Mouse (Mus musculus): ENCODE measurements around the gene Smoc2.

Smoc2 gene

GRCm38 (mm10) chr17:14392443-14392842, 113.1 kb downstream of the Smoc2 start:
- DNase-seq (ENCODE audit: low read depth, low spot score): no peak
- H3K36me3 ChIP-seq (ENCODE audit: control insufficient read depth, insufficient read depth, low read length, poor library complexity, severe bottlenecking): no peaks in the 10 kb centered on the region
- no peaks in the 10 kb centered on the region for H3K27me3 ChIP-seq (ENCODE audit: control insufficient read depth, insufficient read depth, low read length, poor library complexity, severe bottlenecking)

DNA sequence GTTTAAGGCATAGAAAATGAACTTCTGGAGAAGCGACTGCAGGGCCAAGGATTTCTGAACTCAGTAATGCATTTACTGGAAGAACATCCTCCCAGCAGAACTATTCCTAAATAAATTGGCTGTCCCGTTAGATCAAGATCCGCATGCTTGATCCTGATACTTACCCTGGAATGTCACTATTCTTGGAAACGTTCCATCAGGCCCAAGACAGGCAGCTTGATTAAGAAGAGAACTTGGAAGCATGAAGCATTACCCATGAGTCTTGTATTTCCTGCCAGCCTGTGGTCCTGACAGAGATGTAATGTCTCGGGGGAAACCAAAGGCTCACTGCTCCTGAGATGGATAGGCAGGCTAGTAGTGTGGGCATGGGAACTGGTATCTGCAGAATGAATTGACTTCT, 115.6 kb downstream of the Smoc2 start:
- Histone ChIP-seq H3K27me3 (ENCODE audit: control insufficient read depth, insufficient read depth, low read length, poor library complexity, severe bottlenecking) (no peaks in the 10 kb centered on the region), H3K36me3 (ENCODE audit: control insufficient read depth, insufficient read depth, low read length, poor library complexity, severe bottlenecking) (no peaks in the 10 kb centered on the region)
- DNase-seq (ENCODE audit: low read depth, low spot score): no peak

GRCm38 (mm10) chr17:14397456-14397855, 118.2 kb downstream of the Smoc2 start:
- Histone ChIP-seq H3K36me3 (ENCODE audit: control insufficient read depth, insufficient read depth, low read length, poor library complexity, severe bottlenecking) (no peaks in the 10 kb centered on the region), H3K27me3 (ENCODE audit: control insufficient read depth, insufficient read depth, low read length, poor library complexity, severe bottlenecking) (no peaks in the 10 kb centered on the region)
- DNase-seq (ENCODE audit: low read depth, low spot score): no peak

DNA sequence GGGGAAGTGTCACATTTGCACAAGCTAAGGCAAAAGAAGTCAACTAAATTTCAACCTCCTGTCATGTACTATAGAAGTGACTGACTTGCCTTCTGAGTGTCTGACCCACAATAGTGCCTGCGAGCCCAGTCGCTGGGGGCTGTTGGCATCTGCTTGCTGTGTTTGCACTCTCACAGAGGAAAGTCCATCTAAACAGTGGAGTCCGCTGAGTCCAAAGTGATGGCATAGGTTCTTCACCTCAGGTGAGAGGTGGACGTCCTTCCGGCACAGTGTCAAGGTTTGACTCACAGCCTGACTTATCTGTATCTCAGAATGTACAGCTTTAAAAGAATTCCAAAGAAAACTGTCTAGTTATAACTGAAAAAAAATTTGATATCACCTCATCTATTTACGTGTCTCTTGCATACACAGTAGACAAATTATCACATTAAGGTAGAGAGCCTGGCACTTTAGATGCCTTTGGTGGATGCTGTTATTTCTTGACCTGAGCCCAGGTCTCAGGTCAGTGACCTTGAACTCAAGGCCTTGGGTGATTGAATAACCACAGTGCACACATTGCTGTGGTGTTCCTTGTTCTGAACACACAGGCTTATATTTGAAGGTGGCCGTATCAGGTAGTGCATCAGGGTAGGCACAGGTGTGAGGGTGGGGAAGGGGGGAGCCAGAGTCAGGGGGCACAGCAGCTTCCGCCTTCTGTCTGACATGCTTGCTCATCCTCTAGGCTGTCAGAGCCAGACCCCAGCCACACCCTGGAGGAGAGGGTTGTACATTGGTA, 119.5 kb downstream of the Smoc2 start:
- H3K27me3 ChIP-seq (ENCODE audit: control insufficient read depth, insufficient read depth, low read length, poor library complexity, severe bottlenecking): no peaks in the 10 kb centered on the region
- H3K36me3 ChIP-seq (ENCODE audit: control insufficient read depth, insufficient read depth, low read length, poor library complexity, severe bottlenecking): no peaks in the 10 kb centered on the region
- DNase-seq (ENCODE audit: low read depth, low spot score): no peak

- DNase-seq (ENCODE audit: low read depth, low spot score): no peak
- H3K27me3 ChIP-seq (ENCODE audit: control insufficient read depth, insufficient read depth, low read length, poor library complexity, severe bottlenecking): no peaks in the 10 kb centered on the region
- H3K36me3 ChIP-seq (ENCODE audit: control insufficient read depth, insufficient read depth, low read length, poor library complexity, severe bottlenecking): no peaks in the 10 kb centered on the region
Observed at GRCm38 (mm10) chr17:14400960-14401359, 121.7 kb downstream of the Smoc2 start.

DNA sequence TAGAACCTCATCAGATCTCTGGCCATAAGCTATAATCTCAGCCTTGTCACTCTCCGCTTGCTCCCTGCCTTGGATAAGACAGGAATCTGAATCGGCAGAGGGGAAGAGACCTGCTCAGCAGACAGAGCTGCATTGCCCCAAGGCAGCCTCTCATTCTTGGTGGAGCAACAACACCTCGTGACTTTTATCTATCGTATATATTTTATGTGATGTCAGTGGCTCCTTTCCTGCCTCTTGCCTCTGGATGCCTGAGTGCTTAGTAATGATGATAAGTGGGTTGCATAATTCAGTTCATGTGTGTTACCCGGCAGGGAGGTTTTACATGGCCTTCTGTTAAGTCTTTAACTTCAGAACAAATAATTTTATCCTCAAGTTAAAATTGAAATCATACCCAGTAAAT, 128.6 kb downstream of the Smoc2 start:
- Histone ChIP-seq H3K27me3 (ENCODE audit: control insufficient read depth, insufficient read depth, low read length, poor library complexity, severe bottlenecking) (no peaks in the 10 kb centered on the region), H3K36me3 (ENCODE audit: control insufficient read depth, insufficient read depth, low read length, poor library complexity, severe bottlenecking) (no peaks in the 10 kb centered on the region)
- DNase-seq (ENCODE audit: low read depth, low spot score): no peak

DNA sequence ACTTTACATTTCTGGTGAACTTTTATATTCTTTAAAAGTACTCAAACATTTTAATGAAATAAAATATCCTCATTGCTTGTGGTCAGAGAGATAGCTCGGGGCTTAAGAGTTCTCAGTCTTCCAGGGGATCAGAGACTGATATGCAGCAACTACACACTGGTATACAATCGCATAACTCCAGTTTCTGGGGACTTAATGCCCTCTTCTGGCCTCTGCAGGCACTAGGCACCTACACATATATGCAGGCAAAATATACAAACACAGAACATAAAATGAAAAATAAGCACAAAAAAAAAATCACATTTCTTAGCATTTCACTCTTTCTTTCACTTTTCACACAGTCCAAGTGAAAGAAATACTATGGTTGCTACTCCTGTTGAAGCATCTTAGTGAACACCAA, 133.2 kb downstream of the Smoc2 start:
- Histone ChIP-seq H3K36me3 (ENCODE audit: control insufficient read depth, insufficient read depth, low read length, poor library complexity, severe bottlenecking) (no peaks in the 10 kb centered on the region), H3K27me3 (ENCODE audit: control insufficient read depth, insufficient read depth, low read length, poor library complexity, severe bottlenecking) (no peaks in the 10 kb centered on the region)
- DNase-seq (ENCODE audit: low read depth, low spot score): no peak

GRCm38 (mm10) chr17:14414511-14414910, 135.2 kb downstream of the Smoc2 start:
- Histone ChIP-seq H3K36me3 (ENCODE audit: control insufficient read depth, insufficient read depth, low read length, poor library complexity, severe bottlenecking) (no peaks in the 10 kb centered on the region), H3K27me3 (ENCODE audit: control insufficient read depth, insufficient read depth, low read length, poor library complexity, severe bottlenecking) (no peaks in the 10 kb centered on the region)
- DNase-seq (ENCODE audit: low read depth, low spot score): no peak

DNA sequence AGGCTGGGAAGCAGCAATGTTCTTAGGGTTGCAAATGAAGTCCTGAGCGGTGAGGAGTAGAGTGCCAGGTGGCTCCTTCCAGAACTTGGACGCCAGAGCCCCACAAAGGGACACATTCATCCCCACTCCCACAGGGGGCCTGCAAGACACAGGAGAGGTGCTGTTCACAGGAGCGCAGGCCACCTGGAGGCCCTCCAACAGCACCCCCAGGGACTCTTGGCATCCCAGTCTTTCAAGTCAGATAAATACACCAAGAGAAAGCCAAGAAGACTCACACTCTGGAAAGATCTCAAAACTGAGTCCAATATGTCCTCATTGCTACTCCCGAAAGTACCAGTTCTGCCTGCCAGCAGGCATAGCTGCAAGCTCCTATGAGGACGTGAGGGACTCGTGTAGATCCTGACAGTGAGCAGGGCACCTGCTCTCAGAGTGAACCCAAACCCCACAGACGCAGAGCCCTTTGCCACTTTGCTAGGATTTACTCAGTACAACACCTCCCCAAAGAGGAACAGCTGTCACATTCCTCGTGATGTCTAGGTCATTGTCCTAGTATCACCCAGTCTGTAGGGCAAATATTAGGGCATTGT, 141.2 kb downstream of the Smoc2 start:
- H3K36me3 ChIP-seq (ENCODE audit: control insufficient read depth, insufficient read depth, low read length, poor library complexity, severe bottlenecking): no peaks in the 10 kb centered on the region
- no peaks in the 10 kb centered on the region for H3K27me3 ChIP-seq (ENCODE audit: control insufficient read depth, insufficient read depth, low read length, poor library complexity, severe bottlenecking)
- DNase-seq (ENCODE audit: low read depth, low spot score): no peak

GRCm38 (mm10) chr17:14426481-14426880, 147.2 kb downstream of the Smoc2 start:
- H3K27me3 ChIP-seq (ENCODE audit: control insufficient read depth, insufficient read depth, low read length, poor library complexity, severe bottlenecking): no peaks in the 10 kb centered on the region

GRCm38 (mm10) chr17:14434717-14435116, 155.4 kb downstream of the Smoc2 start:
- Histone ChIP-seq H3K27me3 (ENCODE audit: control insufficient read depth, insufficient read depth, low read length, poor library complexity, severe bottlenecking) (no peaks in the 10 kb centered on the region), H3K36me3 (ENCODE audit: control insufficient read depth, insufficient read depth, low read length, poor library complexity, severe bottlenecking) (no peaks in the 10 kb centered on the region)
- no peak for DNase-seq (ENCODE audit: low read depth, low spot score)

More at GRCm38 (mm10) chr17:14426481-14426880, 147.2 kb downstream of the Smoc2 start:
- no peak for DNase-seq (ENCODE audit: low read depth, low spot score)
- H3K36me3 ChIP-seq (ENCODE audit: control insufficient read depth, insufficient read depth, low read length, poor library complexity, severe bottlenecking): no peaks in the 10 kb centered on the region

GRCm38 (mm10) chr17:14445611-14446010, 166.3 kb downstream of the Smoc2 start:
- no peaks in the 10 kb centered on the region for H3K27me3 ChIP-seq (ENCODE audit: control insufficient read depth, insufficient read depth, low read length, poor library complexity, severe bottlenecking)
- DNase-seq (ENCODE audit: low read depth, low spot score): no peak

DNA sequence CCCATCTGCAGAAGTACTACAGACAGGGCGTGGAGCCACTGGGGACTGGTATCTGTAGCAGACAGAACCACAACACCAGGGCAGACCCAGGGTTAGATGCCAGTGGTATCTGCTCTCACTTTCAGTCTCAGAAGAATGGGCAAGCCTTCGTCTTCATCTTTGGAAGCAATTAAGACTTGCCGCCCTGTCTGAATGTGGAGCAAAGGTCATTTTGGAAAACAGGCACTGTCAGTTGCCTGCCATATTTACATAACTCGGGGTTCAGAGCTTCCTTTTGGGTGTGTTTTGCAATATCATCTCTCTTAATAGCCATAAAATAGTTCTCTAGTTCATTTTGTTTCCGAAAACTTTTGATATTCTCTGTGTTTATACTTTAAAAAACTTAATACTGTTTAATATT, 168.0 kb downstream of the Smoc2 start:
- no peaks in the 10 kb centered on the region for H3K36me3 ChIP-seq (ENCODE audit: control insufficient read depth, insufficient read depth, low read length, poor library complexity, severe bottlenecking)
- no peaks in the 10 kb centered on the region for H3K27me3 ChIP-seq (ENCODE audit: control insufficient read depth, insufficient read depth, low read length, poor library complexity, severe bottlenecking)
- no peak for DNase-seq (ENCODE audit: low read depth, low spot score)

More at GRCm38 (mm10) chr17:14445611-14446010, 166.3 kb downstream of the Smoc2 start:
- H3K36me3 ChIP-seq (ENCODE audit: control insufficient read depth, insufficient read depth, low read length, poor library complexity, severe bottlenecking): no peaks in the 10 kb centered on the region
